Mouse (Mus musculus): Measurements from ENCODE around the gene Gm11037.

- TF ChIP-seq POLR2A (IDR thresholded peaks at IDR 0.05; ENCODE audit: insufficient read depth, low read length) (no peak), CTCF (IDR thresholded peaks at IDR 0.05; ENCODE audit: low read depth, low read length) (no peak), EP300 (IDR thresholded peaks at IDR 0.05; ENCODE audit: insufficient read depth, low read depth, low read length) (no peak)
Observed at GRCm38 (mm10) chr2:131167984-131168383, 34.7 kb downstream of the Gm11037 start.
